Mouse (Mus musculus) heart, postnatal 14 days (tissue): Measurements from ENCODE around the gene Ctdnep1. TPM values are rescaled to one million over a fixed set of nuclear protein-coding genes. Genes with fewer than 3 reads are reported as not detected.

Experiments used
- DNase-seq, 2 experiments: peaks; one replicate each; pipeline ENCODE4 v3.0.0; 2021 to 2022
- intact Hi-C: fragments of 180-260 bp; cut with DNase I; formaldehyde crosslinking; loops from one replicate; pipeline ENCODE4 v1.15.1; 2025
- long read RNA-seq, 2 experiments: library from polyadenylated mRNA; stranded (forward); transcript quantifications; one replicate each; pipeline ENCODE4 v2.0.0; 2021
- total RNA-seq, 2 experiments: library from RNA; stranded (reverse); gene quantifications; 2 replicates each; pipeline ENCODE4 v1.2.3; 2021

Ctdnep1 gene
- total RNA-seq = 100 to 1,000 TPM; 143 to 147 TPM
- long read RNA-seq, experiment 1, transcript Ctdnep1-201 (8 exons, 1,627 nt) = major isoform, 34 of 42 reads
- long read RNA-seq, experiment 1, partial matches to known transcripts = 3 of 42 reads
- long read RNA-seq, experiment 1, other reads (novel, unspliced or antisense) = 5 of 42 reads
- long read RNA-seq, experiment 2, transcript Ctdnep1-201 (8 exons, 1,627 nt) = major isoform, 21 of 27 reads
- long read RNA-seq, experiment 2, partial matches to known transcripts = 2 of 27 reads
- long read RNA-seq, experiment 2, other reads (novel, unspliced or antisense) = 4 of 27 reads

DNA sequence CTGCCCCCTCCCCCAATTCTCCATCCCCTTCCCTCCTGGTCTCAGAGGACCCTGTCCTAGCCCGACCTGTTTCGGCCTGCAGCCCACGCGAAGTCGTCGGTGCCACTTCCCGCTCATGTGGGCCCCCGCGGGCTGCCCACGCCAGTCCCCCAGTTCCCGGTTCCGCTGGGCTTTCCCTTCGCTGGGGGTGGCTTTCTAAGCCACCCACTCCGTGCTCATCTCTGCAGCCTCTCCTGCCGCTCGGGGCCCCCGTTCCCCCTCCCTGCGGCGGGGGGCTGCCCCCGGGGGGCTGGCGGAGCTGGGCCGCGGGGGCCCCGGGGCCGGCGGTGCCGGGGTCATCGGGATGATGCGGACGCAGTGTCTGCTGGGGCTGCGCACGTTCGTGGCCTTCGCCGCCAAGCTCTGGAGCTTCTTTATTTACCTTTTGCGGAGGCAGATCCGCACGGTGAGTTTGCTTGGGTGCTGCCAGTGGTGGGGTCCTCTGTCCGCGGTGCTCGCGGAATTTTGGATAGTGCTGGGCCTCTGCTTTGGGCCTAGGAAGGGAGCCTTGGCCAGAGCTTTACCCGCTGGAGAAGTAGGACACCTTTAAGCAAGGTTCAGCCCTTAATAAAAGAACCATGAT is at the start of gene Ctdnep1:
TSS of gene Ctdnep1 (plus strand) at position 16 of the 622 bp plus-strand sequence.
- DNase-seq = peak in 1 of 2 experiments; percentile 49
- intact Hi-C loops = loop anchor here (5.0 kb wide), 1 partner anchor 309 kb away; the partner anchor contains the start of gene Eif4a1

DNA sequence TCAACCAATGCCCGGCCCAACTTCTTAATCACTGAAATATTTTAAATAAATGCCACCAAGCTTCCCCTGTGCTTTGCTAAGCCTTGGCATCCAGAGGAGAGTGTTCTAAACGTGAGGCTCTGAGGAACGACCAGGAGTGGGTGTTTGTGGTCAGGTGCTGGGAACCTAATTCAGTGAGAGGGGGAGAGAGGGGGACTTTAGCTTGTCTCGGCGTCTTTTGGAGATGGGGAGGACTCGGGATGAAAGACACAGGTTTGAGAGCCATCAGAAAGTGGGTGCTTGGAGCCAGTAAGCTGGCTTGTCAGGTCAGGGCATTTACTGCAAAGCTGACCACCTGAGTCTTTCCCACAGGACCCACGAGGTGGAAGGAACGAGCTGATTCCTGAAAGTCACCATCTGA is 49.2 kb upstream of the Ctdnep1 start:
- intact Hi-C loops = loop anchor here (10.0 kb wide), 1 partner anchor 283 kb away; the partner anchor contains the start of gene Slc16a11
- DNase-seq = no peak

DNA sequence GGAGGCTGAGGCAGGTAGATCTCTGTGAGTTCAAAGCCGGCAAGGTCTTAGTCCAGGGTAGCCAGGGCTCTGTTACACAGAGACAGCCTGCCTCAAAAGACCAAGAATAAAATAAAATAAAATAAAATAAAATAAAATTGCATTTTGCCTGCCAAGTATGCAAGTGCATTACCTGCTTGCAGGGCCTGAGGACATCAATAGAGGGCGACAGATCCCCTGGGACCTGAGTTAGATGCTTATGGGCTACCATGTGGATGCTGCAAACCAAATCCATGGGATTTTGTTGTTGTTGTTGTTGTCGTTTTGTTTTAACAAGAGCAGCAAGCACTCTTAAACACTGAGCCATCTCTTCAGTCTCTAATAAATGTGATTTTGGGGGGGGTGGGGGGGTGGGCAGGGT is 48.7 kb upstream of the Ctdnep1 start:
- DNase-seq = no peak
- intact Hi-C loops = loop anchor here (10.0 kb wide), 1 partner anchor 283 kb away; the partner anchor contains the start of gene Slc16a11

DNA sequence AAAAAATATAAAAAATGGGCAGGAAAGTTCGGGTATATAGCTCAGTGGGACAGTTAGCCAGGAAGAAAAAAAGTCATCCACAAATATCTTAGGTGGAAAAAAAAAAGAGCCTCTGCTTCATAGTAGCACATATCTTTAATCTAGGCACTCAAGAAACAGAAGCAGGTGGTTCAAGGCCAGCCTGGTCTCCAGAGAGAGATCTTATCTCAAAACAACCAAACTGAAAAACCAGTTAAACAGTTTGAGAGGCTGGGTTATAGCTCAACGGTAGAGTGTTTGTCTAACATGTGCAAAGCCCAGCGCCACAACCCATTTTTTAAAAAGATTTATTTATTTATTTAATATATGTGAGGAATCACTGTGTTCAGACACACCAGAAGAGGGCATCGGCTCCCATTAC is 47.9 kb upstream of the Ctdnep1 start:
- intact Hi-C loops = loop anchor here (10.0 kb wide), 1 partner anchor 282 kb away; the partner anchor contains the start of gene Slc16a11

DNA sequence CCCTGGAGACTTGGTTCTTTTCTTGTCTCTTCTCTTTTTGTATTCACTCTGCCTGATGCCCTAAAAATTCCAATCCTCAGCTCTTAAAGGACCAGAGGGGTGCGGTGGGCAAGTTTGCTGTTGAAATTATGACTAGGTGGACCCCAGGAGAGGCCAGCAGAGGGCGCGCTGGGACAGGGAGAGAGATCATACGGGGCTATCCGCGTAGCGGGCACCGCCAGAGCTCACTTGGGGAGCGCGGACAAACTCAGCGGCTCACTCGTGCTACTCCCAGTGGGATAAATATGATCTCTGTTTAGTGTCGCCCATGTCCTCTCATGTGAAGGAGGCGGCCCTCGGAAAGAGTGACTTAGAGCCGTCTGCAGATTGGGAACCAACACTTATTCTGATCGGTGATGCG is 46.8 kb upstream of the Ctdnep1 start:
- intact Hi-C loops = loop anchor here (1.0 to 10.0 kb wide), 3 partner anchors 14 to 281 kb away; partner anchors contain the start of genes Slc16a11 and Slc2a4
- DNase-seq = peak; percentile 95 to 98

More for the DNA sequence above, 47.9 kb upstream of the Ctdnep1 start:
- no peak for DNase-seq

DNA sequence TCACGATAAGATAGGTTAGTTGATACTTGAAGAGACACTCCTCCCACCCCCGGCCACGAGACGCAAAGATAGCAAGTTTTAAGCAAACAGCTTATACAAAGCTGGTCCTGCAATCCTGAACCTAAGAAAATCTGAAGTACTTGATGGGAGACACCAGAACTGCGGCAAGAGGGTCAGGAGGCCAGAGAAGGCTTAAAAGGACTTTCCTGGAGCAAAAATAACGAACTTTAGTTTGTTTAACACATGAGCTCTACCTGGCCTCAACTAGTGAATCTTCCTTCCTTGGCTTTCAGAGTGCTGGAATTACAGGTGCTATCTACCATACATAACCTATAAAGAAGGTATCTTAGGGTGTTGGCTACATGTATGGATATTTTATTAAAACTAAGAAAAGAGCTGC is 46.3 kb upstream of the Ctdnep1 start:
- intact Hi-C loops = loop anchor here (1.0 to 10.0 kb wide), 3 partner anchors 14 to 280 kb away; partner anchors contain the start of genes Slc16a11 and Slc2a4
- DNase-seq = no peak

DNA sequence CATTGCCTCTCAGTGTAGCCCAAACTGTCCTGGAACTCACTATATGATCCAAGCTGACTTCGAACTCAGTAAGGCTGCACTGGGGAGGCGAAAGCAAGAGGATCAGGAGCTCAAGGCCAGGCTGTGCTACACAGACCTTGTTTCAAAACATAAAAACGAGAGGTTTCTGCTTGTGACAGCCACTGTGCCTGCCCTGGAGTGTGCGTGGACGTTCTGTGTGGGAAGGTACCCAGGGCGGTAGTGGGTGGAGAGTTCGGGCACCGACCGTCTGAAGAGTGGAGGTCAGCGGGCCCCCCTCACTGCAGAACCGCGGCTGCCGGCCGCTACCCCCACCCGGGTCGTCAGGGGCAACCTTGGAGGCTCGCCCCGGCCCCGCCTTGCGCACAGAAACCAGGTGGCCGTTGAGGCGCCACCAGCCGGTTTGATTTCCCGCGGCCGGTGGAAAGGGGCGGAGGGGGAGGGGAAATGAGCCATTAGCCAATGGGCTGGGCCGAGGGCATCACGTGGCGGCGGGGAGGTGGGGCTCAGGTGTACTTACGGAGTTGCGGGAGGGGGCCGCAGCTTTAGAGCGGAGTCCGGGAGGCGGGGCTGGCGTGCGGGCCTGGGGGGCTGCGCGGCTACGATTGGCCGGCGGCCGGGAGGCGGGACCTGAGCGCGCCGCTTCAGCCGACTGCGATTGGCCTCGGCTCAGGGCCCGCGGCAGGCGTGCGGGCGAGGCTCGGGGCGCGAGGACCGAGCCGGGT is 45.6 kb upstream of the Ctdnep1 start, which contains the start of gene Ybx2:
TSS of gene Ybx2 (plus strand) at position 660 of the 743 bp plus-strand sequence.
- peak; percentile 85 to 88 for DNase-seq
- intact Hi-C loops = loop anchor here (2.0 to 10.0 kb wide), 2 partner anchors 69 to 279 kb away; partner anchors contain the start of gene Slc16a11

DNA sequence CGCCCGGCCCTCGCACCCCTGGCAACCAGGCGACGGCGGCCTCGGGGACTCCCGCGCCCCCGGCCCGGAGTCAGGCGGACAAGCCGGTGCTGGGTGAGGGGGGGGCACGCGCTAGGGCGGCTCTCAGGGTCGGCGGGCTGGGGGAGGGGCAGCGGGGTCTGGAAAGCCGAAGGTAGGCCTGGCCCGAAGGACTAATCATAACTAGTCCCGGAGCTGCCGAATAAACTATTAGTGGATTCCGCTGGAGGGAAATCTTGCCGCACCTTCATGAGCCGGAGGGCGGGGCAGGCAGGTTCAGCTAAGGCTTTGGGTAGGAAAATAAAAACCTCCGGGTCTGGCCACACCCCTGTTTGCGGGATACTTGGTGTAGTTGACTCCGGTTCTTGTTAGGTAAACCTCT is 44.8 kb upstream of the Ctdnep1 start:
- intact Hi-C loops = loop anchor here (10.0 kb wide), 1 partner anchor 279 kb away; the partner anchor contains the start of gene Slc16a11
- peak in 1 of 2 experiments; percentile 32 for DNase-seq

DNA sequence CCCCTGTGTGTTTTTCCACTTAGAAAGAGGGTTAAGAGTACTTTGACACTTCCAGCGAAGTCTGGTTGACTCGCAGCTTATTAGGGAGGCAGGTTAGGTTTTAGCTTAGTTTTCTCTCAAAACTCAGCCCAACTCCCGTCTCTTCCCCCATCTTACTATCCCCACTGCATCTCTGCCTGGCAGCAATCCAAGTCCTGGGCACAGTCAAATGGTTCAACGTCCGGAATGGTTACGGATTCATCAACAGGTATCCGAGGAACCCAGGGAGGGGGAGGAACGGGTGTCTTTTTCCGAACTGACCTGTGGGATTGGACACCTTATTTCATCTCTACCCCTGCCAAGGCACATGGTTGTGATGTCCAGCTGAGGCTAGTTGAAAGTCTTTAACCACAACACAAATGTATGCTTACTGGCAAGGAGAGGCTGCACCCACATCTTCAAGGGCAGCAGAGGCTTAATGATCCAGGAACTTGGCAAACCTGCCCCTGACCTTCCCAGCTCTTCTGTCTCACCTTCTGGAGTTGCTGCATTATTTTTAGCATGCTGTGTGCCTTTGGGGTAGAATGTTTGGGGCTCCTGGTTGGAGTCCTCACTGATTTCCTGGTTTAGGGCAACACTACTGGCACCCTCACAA is 44.1 kb upstream of the Ctdnep1 start:
- intact Hi-C loops = loop anchor here (10.0 kb wide), 1 partner anchor 278 kb away; the partner anchor contains the start of gene Slc16a11
- DNase-seq = peak in 1 of 2 experiments; percentile 37

DNA sequence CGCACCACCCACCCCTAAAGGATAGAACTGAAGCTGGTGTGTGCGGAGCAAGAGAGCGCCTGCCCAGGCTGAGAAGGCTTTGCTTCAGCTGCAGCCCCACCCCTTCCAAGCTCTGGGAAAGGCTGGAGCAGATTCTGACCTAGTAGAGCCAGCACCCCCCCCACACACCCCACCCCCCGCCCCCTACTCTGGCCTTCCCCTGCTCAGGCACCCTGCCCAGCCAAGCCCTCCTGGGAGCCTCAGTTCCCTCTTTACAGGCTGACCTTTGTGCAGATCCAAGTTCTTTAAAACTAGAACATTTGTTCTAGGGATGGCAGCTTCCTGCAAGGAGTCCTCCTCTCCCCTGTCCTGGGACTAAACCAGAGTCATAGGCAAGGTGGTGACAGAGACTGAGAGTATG is 43.6 kb upstream of the Ctdnep1 start:
- peak; percentile 72 to 75 for DNase-seq
- intact Hi-C loops = loop anchor here (10.0 kb wide), 1 partner anchor 277 kb away; the partner anchor contains the start of gene Slc16a11

DNA sequence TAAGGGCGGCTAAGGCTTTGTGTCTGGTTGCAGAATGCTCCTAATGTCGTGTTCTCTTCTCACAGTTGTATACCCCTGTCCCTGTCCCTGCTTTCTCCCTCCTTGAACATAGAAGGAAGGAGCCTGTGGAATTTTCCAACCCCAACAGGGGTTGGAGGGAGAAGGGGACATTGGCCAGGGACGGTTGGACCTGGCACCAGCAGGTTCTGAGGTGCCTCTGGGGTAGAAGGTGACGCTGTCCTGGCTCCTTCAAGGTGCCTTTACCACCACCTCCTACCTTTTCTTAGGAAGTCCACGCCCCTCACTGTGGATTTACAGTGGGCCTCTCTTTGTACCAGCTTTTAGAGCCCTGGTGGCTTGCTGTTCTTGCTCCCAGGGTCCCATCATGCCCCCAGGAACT is 43.1 kb upstream of the Ctdnep1 start:
- no peak for DNase-seq
- intact Hi-C loops = loop anchor here (10.0 kb wide), 1 partner anchor 277 kb away; the partner anchor contains the start of gene Slc16a11

DNA sequence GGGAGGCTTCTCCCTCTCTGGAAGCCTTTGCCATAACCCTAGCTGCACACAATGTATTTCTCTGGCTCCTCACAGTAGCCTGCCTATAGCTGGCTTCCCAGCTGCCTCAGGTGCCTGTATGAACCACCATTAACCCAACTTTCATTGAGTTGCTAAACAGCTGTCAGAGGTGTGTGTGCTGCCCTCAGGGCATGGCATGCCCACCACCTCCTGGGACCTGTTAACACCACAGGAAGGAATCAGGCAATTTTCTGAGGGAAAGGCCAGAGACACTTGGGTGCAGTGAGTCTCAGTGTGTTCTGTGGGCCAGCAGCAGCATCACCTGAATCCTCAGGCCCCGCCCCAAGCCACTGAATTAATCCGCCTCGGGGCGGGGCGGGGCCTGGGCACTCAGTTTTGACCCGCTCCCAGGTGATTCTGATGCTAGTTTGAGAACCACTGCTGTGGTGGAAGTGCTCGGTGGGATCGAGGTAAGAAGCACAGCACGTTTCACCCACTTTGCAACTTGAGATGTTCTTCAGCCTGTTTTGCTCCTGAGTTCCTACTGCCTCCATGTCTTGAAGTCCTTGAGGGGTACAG is 42.5 kb upstream of the Ctdnep1 start:
- no peak for DNase-seq
- intact Hi-C loops = loop anchor here (10.0 kb wide), 1 partner anchor 276 kb away; the partner anchor contains the start of gene Slc16a11

DNA sequence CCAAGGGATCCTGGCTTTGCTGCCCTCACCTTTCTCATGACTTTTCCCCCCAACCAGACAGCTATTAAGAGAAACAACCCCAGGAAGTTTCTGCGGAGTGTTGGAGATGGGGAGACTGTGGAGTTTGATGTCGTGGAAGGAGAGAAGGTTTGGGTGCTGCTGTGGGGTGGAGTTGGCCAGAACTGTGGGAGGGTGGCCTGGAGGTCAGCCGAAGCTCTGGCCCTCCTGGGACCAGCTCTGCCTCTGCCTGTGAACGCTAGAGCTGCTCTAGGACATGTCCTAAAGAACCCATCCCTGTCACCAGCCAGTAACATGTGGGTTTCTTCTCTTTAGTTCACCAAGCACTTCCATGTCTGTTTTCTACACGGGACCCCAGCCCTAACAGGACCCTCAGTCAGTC is 41.8 kb upstream of the Ctdnep1 start:
- intact Hi-C loops = loop anchor here (10.0 kb wide), 1 partner anchor 276 kb away; the partner anchor contains the start of gene Slc16a11
- DNase-seq = peak in 1 of 2 experiments; percentile 32

DNA sequence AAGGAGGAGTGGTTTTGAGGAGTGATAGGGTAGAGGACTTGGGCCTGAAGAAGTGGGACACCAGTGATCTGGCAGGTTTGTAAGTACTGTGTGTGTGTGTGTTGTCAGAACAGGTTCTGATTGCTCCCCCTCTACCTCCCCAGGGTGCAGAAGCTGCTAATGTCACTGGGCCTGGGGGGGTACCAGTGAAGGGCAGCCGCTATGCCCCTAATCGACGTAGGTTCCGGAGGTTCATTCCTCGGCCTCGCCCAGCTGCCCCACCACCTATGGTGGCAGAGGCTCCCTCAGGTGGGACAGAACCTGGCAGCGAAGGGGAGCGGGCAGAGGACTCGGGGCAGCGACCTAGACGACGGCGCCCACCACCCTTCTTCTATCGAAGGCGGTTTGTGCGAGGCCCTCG is 41.2 kb upstream of the Ctdnep1 start:
- intact Hi-C loops = loop anchor here (10.0 kb wide), 1 partner anchor 275 kb away; the partner anchor contains the start of gene Slc16a11

DNA sequence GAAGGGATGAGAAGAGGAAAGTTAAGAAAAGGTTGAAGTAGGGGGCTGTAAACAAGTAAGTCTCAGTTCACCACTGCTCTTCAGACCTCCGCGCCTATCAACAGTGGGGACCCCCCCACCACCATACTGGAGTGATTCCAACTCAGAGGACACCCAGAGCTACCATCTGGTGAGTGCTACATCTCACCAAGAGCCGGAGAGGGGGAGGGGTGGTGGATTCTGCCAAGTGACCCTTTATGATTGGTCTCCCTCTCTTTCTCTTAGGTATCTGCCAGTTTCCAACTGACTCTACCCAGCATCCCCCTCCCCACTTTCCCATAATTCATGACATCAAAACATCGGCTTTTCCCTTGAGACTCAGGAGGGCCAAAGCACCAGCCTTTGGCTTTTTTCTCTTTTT is 40.0 kb upstream of the Ctdnep1 start:
- no peak for DNase-seq
- intact Hi-C loops = no loop called here

More for the DNA sequence above, 41.2 kb upstream of the Ctdnep1 start:
- no peak for DNase-seq

DNA sequence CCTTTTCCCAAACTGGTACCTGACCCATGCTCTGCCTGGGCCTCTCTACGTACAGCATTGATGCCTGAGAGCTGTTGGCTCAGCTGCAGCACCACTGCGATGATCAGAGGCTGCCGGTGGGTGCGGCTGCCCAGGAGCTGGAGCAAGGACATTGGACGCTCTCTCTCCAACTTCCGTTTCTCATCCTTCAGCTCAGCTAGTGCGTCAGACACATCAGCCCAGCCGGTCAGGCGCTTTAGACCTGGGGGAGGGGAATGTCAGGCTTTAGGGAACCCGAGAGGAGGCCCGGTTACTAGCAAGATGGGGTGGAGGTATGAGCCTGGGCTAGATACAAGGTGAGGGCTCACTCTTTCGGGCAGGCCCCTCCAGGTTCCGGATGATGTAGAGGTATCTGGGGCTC is 35.7 kb upstream of the Ctdnep1 start:
- intact Hi-C loops = no loop called here
- no peak for DNase-seq

DNA sequence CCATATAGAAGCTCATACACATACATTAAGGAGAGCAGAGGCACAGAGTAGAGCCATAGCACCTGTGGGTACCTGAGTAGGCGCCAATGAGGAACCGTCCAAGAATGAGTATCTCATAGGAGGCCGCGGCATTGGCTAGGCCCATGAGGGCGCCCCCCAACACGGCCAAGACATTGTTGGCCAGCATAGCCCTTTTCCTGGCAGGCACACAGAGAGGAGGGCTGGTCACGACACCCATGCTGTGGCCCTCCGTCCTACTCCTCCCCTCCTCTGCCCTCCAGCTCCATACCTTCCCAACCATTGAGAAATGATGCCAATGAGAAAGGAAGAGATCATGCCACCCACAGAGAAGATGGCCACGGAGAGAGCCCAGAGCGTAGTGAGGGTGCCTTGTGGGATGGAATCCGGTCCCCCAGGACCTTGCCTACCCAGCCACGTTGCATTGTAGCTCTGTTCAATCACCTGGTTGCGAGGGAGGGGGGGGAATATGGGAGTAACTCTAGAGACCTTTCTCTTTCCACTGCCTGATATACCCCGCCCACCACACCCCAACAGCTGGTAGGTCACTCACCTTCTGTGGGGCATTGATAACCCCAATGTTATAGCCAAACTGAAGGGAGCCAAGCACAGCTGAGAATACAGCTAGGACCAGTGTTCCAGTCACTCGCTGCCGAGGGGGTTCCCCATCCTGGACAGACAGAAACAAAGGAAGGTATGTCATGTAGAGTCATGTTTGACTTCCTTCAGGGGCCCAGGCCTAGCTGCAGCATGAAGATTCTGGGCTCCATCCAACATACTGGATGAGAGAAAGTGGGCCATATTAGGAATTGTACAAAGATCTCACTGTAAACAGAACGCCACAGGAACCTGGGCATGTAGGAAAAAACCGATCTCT is 34.7 kb upstream of the Ctdnep1 start:
- no peak for DNase-seq
- intact Hi-C loops = no loop called here
